Mouse (Mus musculus) kidney, adult 10 weeks (tissue): Measurements from ENCODE around the gene Zcchc18. TPM values are rescaled to one million over a fixed set of nuclear protein-coding genes. Genes with fewer than 3 reads are reported as not detected.

Experiments
- polyA plus RNA-seq: library from polyadenylated mRNA; stranded (reverse); fragments of 350-450 nt; fragmentation: Illumina TruSeq; extraction: RNeasy Lipid Tissue Mini Kit (QIAGEN cat#74804); gene quantifications from one replicate; pipeline ENCODE4 v1.2.3, GENCODE M21; 2014; ENCODE audit warnings: low read depth, low replicate concordance

Zcchc18 gene
- polyA plus RNA-seq: 0.93 TPM

DNA sequence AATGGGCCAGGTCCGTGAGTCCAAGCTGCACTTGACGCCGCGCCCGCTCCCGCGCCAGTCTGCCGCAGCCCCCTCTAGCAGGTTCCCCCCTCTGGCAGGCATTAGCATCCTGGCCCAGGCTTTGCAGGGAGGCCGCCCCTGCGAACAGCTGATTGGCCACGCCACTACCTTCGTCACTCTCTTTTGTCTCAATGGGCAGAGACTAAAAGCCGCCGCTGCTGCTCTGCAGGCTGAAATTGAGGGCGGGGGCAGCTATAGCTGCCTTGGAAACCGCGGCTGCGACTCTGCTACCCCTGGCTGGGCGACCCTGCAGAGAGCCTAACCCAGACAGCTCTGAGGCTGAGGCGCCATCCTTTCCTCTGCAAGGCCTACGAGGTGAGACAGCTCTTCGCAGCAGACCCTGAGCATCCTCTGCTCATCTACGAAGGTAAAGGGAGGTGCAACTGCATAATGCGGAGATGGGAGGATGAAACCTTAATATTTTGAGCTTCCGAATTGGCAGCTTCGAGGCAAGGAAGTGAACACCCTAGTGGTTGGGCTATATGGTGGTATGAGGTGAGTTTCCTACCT, at the start of gene Zcchc18:
Gene Zcchc18 (plus strand): TSS at position 178 of the 570 bp plus-strand sequence.

DNA sequence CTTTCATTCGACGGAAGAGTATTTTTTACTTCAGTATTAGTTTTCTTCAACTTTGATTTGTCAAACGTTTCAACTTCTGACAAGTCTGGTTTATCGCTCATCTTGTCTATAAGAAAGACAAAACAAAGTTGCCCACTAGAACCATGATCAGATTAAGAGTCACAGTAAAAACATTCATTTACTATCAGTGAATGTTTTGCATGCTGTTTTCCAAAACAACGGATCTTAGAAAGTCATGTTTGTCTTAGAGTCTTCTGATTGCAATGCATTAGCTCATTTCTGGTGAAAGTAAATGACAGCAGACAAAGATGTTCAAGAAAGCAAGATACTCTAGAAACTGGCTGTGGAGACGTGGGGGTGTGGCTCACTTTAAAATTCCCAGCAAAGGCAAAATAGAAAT, 17.6 kb upstream of the Zcchc18 start, which contains the start of gene Tmsb15b2:
Gene Tmsb15b2 (minus strand): TSS at position 101 of the 400 bp plus-strand sequence.

DNA sequence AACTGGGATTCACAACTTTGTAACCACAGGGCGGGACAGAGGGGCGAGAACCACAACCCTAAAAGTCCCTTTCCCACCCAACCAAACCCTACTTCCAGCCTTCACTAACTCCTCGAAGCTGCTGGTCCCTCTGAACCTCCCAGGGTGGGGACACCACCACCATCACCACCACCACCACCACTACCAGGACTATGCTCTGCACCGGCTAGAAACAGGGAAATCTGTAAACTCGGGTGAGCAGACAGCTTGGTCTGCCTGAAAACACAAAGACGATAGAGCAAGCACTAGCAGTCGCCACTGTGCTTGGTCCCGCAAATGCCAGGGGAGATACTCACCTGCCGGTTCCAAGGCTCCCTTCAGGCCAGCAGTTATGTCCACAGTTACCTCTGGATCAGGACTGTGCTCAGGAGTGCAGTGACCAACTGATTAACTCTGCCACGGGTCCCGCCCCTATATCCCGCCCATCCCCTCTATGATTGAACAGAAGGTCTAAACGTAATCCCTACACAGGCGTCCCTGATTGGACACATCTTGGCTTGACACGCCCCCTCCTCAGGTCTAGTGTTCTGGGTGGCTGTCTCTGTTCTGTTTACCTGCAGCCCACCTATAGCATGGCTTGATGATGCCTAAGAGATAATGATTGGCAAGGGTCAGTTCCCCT, 16.4 kb upstream of the Zcchc18 start, which contains the start of the genes Tmsb15l and Tmsb15b1:
Gene Tmsb15l (minus strand): TSS at position 446 of the 661 bp plus-strand sequence.
Gene Tmsb15b1 (minus strand): TSS at position 451 of the 661 bp plus-strand sequence.

DNA sequence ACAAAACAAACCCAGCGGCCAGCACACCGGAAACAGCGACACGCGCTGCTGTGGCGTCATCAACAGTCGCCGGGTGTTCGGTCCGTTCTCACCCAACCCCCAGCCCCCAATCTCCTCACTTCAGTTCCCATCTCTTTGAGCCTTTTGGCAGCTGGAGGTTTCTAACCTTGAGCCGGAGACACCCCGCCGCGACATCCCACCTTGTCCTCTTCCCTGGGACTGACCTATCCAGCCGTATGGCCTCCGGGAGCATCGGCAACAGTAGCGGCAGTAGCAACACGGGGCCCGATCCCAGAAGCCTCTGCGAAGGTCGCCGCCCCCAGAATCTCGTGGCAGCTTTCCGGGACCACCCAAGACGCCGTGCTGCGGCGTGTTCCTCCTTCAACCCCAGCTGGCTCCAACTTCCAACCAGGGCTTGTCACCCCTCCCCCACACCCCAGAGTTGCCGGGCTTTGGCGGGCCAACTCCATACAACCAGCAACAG, 45.1 kb downstream of the Zcchc18 start, which contains the start of gene Slc25a53:
Gene Slc25a53 (minus strand): TSS at position 303 of the 484 bp plus-strand sequence.

Other genes with a start within 250 kb of the Zcchc18 start
- gene Morf4l2, start 249.5 kb upstream of the Zcchc18 start, polyA plus RNA-seq: 243 TPM
- not detected for gene Glra4, start 213.0 kb upstream of the Zcchc18 start, polyA plus RNA-seq
- 3.2 TPM for gene Plp1, start 170.5 kb upstream of the Zcchc18 start, polyA plus RNA-seq
- gene Rab9b, start 124.4 kb upstream of the Zcchc18 start, polyA plus RNA-seq: not detected
- not detected for gene H2bfm, start 65.8 kb upstream of the Zcchc18 start, polyA plus RNA-seq
- gene Tmsb15b2, start 17.7 kb upstream of the Zcchc18 start, polyA plus RNA-seq: 108 TPM
- 20.0 TPM for gene Tmsb15l, start 16.3 kb upstream of the Zcchc18 start, polyA plus RNA-seq
- 27.9 TPM for gene Tmsb15b1, start 16.3 kb upstream of the Zcchc18 start, polyA plus RNA-seq
- 4.4 TPM for gene Slc25a53, start 45.1 kb downstream of the Zcchc18 start, polyA plus RNA-seq
- 17.3 TPM for gene Fam199x, start 56.4 kb downstream of the Zcchc18 start, polyA plus RNA-seq
- not detected for gene Esx1, start 128.9 kb downstream of the Zcchc18 start, polyA plus RNA-seq